Mouse (Mus musculus) neural tube, embryonic 15.5 days (tissue): ENCODE measurements around the gene Chga. TPM values are rescaled to one million over a fixed set of nuclear protein-coding genes. Genes with fewer than 3 reads are reported as not detected.

Source experiments
- ATAC-seq: fragments of 200-750 bp; cut with Nextera tagmentation; 2 replicates; pipeline ENCODE4 v1.8.0; 2017; ENCODE audit warnings: mild to moderate bottlenecking, moderate TSS enrichment, moderate library complexity; ENCODE audit not compliant: low FRiP score
- H3K27ac ChIP-seq: fragments of 300-500 bp; sonication (generic); replicated peaks from 2 replicates; pipeline ENCODE4 v1.5.1; 2015; ENCODE audit warnings: mild to moderate bottlenecking, inconsistent platforms
- H3K27me3 ChIP-seq: fragments of 300-500 bp; sonication (generic); replicated peaks from 2 replicates; pipeline ENCODE4 v1.6.1; 2015; ENCODE audit warnings: inconsistent platforms
- H3K36me3 ChIP-seq: fragments of 300-500 bp; sonication (generic); 2 replicates; pipeline ENCODE4 v1.6.1; 2015; ENCODE audit warnings: inconsistent platforms
- H3K4me1 ChIP-seq: fragments of 300-500 bp; sonication (generic); 2 replicates; pipeline ENCODE4 v1.6.1; 2015; ENCODE audit warnings: inconsistent platforms
- H3K4me2 ChIP-seq: fragments of 300-500 bp; sonication (generic); 2 replicates; pipeline ENCODE4 v1.6.1; 2015; ENCODE audit warnings: inconsistent platforms, mild to moderate bottlenecking, moderate library complexity
- H3K4me3 ChIP-seq: fragments of 300-500 bp; sonication (generic); replicated peaks from 2 replicates; pipeline ENCODE4 v1.5.1; 2015; ENCODE audit warnings: mild to moderate bottlenecking, inconsistent platforms
- H3K9ac ChIP-seq: fragments of 300-500 bp; sonication (generic); replicated peaks from 2 replicates; pipeline ENCODE4 v1.6.1; 2015; ENCODE audit warnings: mild to moderate bottlenecking, inconsistent platforms
- H3K9me3 ChIP-seq: fragments of 300-500 bp; sonication (generic); replicated peaks from 2 replicates; pipeline ENCODE4 v1.6.1; 2016; ENCODE audit warnings: inconsistent platforms
- WGBS: fragments of 180-500 bp; shearing (Covaris S2); methylation state at CpG from one replicate; pipeline ENCODE4 v1.1.7; 2015; ENCODE audit warnings: mixed read lengths; 5-methylcytosine and 5-hydroxymethylcytosine counted together
- polyA plus RNA-seq: library from polyadenylated mRNA; unstranded; fragments of >200 nt; fragmentation: Nextera tagmentation; extraction: Ambion mirVana; gene quantifications from 2 replicates; pipeline ENCODE4 v1.2.1, GENCODE M21; 2015

Chga gene
- polyA plus RNA-seq, 1 experiment from 2014 or later: 204 TPM

GRCm38 (mm10) chr12:102601847-102602246 is 47.1 kb downstream of the Chga start:
- Histone ChIP-seq H3K36me3 (peaks cover 4% of the 10 kb centered on the region; the same call in 1 of the 2 replicates), H3K4me1 (peaks cover 42% of the 10 kb centered on the region), H3K27me3 (no peaks in the 10 kb centered on the region), H3K4me2 (no peak overlapping the region), H3K4me3 (no peak overlapping the region), H3K27ac (peak overlapping the region; percentile 11; the same call in 1 of the 2 replicates), H3K9ac (no peak overlapping the region), H3K9me3 (no peaks in the 10 kb centered on the region)
- no peak for ATAC-seq
- 16% methylated on average over 8 of the region's 8 CpGs for WGBS

- peaks cover 38% of the 10 kb centered on the region for H3K4me1 ChIP-seq
- WGBS: 73% methylated on average over 9 of the region's 9 CpGs
- no peak for ATAC-seq
- H3K9ac ChIP-seq: no peak overlapping the region
- H3K4me3 ChIP-seq: no peak overlapping the region
- no peaks in the 10 kb centered on the region for H3K27me3 ChIP-seq
- H3K36me3 ChIP-seq: peaks cover 4% of the 10 kb centered on the region; the same call in 1 of the 2 replicates
- no peak overlapping the region for H3K27ac ChIP-seq
- H3K9me3 ChIP-seq: no peaks in the 10 kb centered on the region
- H3K4me2 ChIP-seq: no peak overlapping the region
These were observed 47.7 kb downstream of the Chga start for GRCm38 (mm10) chr12:102602255-102603041.

- no peak overlapping the region for H3K4me3 ChIP-seq
- ATAC-seq: no peak
- no peaks in the 10 kb centered on the region for H3K9me3 ChIP-seq
- H3K4me1 ChIP-seq: peaks cover 35% of the 10 kb centered on the region
- no peaks in the 10 kb centered on the region for H3K27me3 ChIP-seq
- WGBS: 87% methylated on average over 6 of the region's 6 CpGs
- no peak overlapping the region for H3K27ac ChIP-seq
- no peak overlapping the region for H3K9ac ChIP-seq
- H3K4me2 ChIP-seq: no peak overlapping the region
- H3K36me3 ChIP-seq: peaks cover 6% of the 10 kb centered on the region; the same call in 1 of the 2 replicates
These were observed 50.8 kb downstream of the Chga start for GRCm38 (mm10) chr12:102605607-102606006.

GRCm38 (mm10) chr12:102607066-102607465 is 52.3 kb downstream of the Chga start:
- no peak for ATAC-seq
- Histone ChIP-seq H3K4me1 (peaks cover 22% of the 10 kb centered on the region), H3K4me3 (no peak overlapping the region), H3K27me3 (no peaks in the 10 kb centered on the region), H3K9ac (no peak overlapping the region), H3K4me2 (no peak overlapping the region), H3K9me3 (no peaks in the 10 kb centered on the region), H3K36me3 (peaks cover 7% of the 10 kb centered on the region; the same call in 1 of the 2 replicates), H3K27ac (no peak overlapping the region)
- 90% methylated on average over 8 of the region's 8 CpGs for WGBS

- no peaks in the 10 kb centered on the region for H3K27me3 ChIP-seq
- H3K9ac ChIP-seq: no peak overlapping the region
- no peaks in the 10 kb centered on the region for H3K9me3 ChIP-seq
- peaks cover 7% of the 10 kb centered on the region; the same call in 1 of the 2 replicates for H3K36me3 ChIP-seq
- no peak overlapping the region for H3K4me3 ChIP-seq
- no peak for ATAC-seq
- H3K4me2 ChIP-seq: no peak overlapping the region
- H3K4me1 ChIP-seq: peaks cover 16% of the 10 kb centered on the region
- peak overlapping the region; percentile 23; the same call in 1 of the 2 replicates for H3K27ac ChIP-seq
- WGBS: 71% methylated on average over 11 of the region's 11 CpGs
These were observed 53.2 kb downstream of the Chga start for GRCm38 (mm10) chr12:102607808-102608517.

GRCm38 (mm10) chr12:102610927-102611326 is 56.2 kb downstream of the Chga start:
- Histone ChIP-seq H3K4me3 (no peak overlapping the region), H3K4me1 (peaks cover 16% of the 10 kb centered on the region), H3K9ac (no peak overlapping the region), H3K27ac (no peak overlapping the region), H3K36me3 (peaks cover 3% of the 10 kb centered on the region; the same call in 1 of the 2 replicates), H3K4me2 (no peak overlapping the region), H3K9me3 (no peaks in the 10 kb centered on the region), H3K27me3 (no peaks in the 10 kb centered on the region)
- no peak for ATAC-seq
- WGBS: 93% methylated on average over 8 of the region's 8 CpGs

- no peaks in the 10 kb centered on the region for H3K9me3 ChIP-seq
- peaks cover 21% of the 10 kb centered on the region for H3K4me1 ChIP-seq
- no peak overlapping the region for H3K4me2 ChIP-seq
- 0 out of 2 replicates have a peak, but pooled peaks cover 3% of the 10 kb centered on the region for H3K36me3 ChIP-seq
- WGBS: 92% methylated on average over 1 of the region's 1 CpGs
- H3K4me3 ChIP-seq: no peak overlapping the region
- no peaks in the 10 kb centered on the region for H3K27me3 ChIP-seq
- no peak for ATAC-seq
- H3K9ac ChIP-seq: no peak overlapping the region
- H3K27ac ChIP-seq: no peak overlapping the region
These were observed 57.7 kb downstream of the Chga start for GRCm38 (mm10) chr12:102612431-102612830.

GRCm38 (mm10) chr12:102613411-102613810 is 58.6 kb downstream of the Chga start:
- ATAC-seq: no peak
- WGBS: 87% methylated on average over 4 of the region's 4 CpGs
- Histone ChIP-seq H3K9ac (no peak overlapping the region), H3K27ac (no peak overlapping the region), H3K36me3 (0 out of 2 replicates have a peak, but pooled peaks cover 3% of the 10 kb centered on the region), H3K9me3 (no peaks in the 10 kb centered on the region), H3K27me3 (no peaks in the 10 kb centered on the region), H3K4me3 (no peak overlapping the region), H3K4me1 (peaks cover 23% of the 10 kb centered on the region), H3K4me2 (no peak overlapping the region)

Other genes with a start within 250 kb of the Chga start
- gene Lgmn, start 115.2 kb upstream of the Chga start, polyA plus RNA-seq: 117 and 123 TPM in 2 replicates
- 24.6 and 27.6 TPM in 2 replicates for gene Golga5, start 85.8 kb upstream of the Chga start, polyA plus RNA-seq
- 42.7 TPM in 2 replicates for gene Itpk1, start 150.0 kb downstream of the Chga start, polyA plus RNA-seq
- 62.5 and 76.5 TPM in 2 replicates for gene Moap1, start 188.7 kb downstream of the Chga start, polyA plus RNA-seq
- gene Tmem251, start 188.8 kb downstream of the Chga start, polyA plus RNA-seq: 11.7 and 11.9 TPM in 2 replicates
- not detected in 2 replicates for gene Gm28051, start 202.8 kb downstream of the Chga start, polyA plus RNA-seq
- 47.4 and 47.9 TPM in 2 replicates for gene Gon7, start 202.8 kb downstream of the Chga start, polyA plus RNA-seq
- 35.3 and 36.5 TPM in 2 replicates for gene Ubr7, start 203.0 kb downstream of the Chga start, polyA plus RNA-seq
- 48.6 TPM in 2 replicates for gene Gm20604, start 203.7 kb downstream of the Chga start, polyA plus RNA-seq